ENCODE assay signal across 23 mouse cellular contexts in genomic region chr15:79757118-79757517, GRCm38 (mm10). TPM values are rescaled to one million over a fixed set of nuclear protein-coding genes. Genes with fewer than 3 reads are reported as not detected.
A peak's percentile ranks its signal among the peaks of the same experiment; 100 is the strongest.
DNase-seq lines count a peak whose midpoint lies in the region; ATAC-seq and TF ChIP-seq lines count a peak whose summit lies in the region.
"Had no signal": no experiment of that assay in that cellular context is flagged by ENCODE, and none has a peak within 500 bp of the region (broad histone marks: within the 10 kb centered on the region; RNA-seq: fewer than 3 reads in every experiment).

No protein-coding gene starts in this region.

- WGBS in heart, postnatal 0 days = 84% methylated on average over 3 of the region's 3 CpGs
- 83% methylated on average over 3 of the region's 3 CpGs for WGBS in lung, postnatal 0 days

- TF ChIP-seq POLR2A in cortical plate, adult 2 months (IDR thresholded peaks at IDR 0.05; ENCODE audit: extremely low read depth, insufficient read depth, low read length) = no peak

- no peak overlapping the region for H3K9ac ChIP-seq in heart, postnatal 0 days (replicated peaks; ENCODE audit: low read depth, low read length)
- no peak overlapping the region for H3K9ac ChIP-seq in lung, postnatal 0 days (replicated peaks; ENCODE audit: low read depth)
- H3K9ac ChIP-seq: forebrain, embryonic 15.5 days; liver, embryonic 13.5 days had no signal

- no peak overlapping the region for H3K4me3 ChIP-seq in heart, postnatal 0 days (ENCODE audit: low read depth, low read length)
- H3K4me3 ChIP-seq in lung, postnatal 0 days (ENCODE audit: low read depth, low read length) = no peak overlapping the region
- H3K4me3 ChIP-seq in cortical plate, adult 2 months (ENCODE audit: insufficient read depth, low read length) = no peak overlapping the region
- H3K4me3 ChIP-seq: forebrain, embryonic 15.5 days; heart, embryonic 10.5 days; liver, embryonic 13.5 days had no signal

- TF ChIP-seq EP300 in heart, postnatal 0 days (IDR thresholded peaks at IDR 0.05; ENCODE audit: low read depth) = no peak
- TF ChIP-seq EP300 in lung, postnatal 0 days (IDR thresholded peaks at IDR 0.05) = no peak

- ATAC-seq in heart, postnatal 0 days (ENCODE audit: insufficient read depth, low read depth) = no peak
- ATAC-seq in lung, postnatal 0 days = no peak
- peak; percentile 71 for ATAC-seq in megakaryocyte, adult 5-6 weeks (ENCODE audit: poor library complexity, severe bottlenecking)
- no peak for ATAC-seq in activated CD4-positive, CD25-positive, alpha-beta regulatory T cell, adult 4 months
- ATAC-seq: forebrain, embryonic 15.5 days; hindbrain, postnatal 0 days had no signal

- no peak for TF ChIP-seq CTCF in heart, postnatal 0 days (IDR thresholded peaks at IDR 0.05; ENCODE audit: low read depth)
- no peak for TF ChIP-seq CTCF in lung, postnatal 0 days (IDR thresholded peaks at IDR 0.05)
- no peak for TF ChIP-seq CTCF in cortical plate, adult 2 months (IDR thresholded peaks at IDR 0.05; ENCODE audit: extremely low read depth, insufficient read depth, low read length)

- H3K36me3 ChIP-seq in heart, postnatal 0 days (replicated peaks; ENCODE audit: control insufficient read depth, insufficient read depth, low read length) = peaks cover 9% of the 10 kb centered on the region
- no peaks in the 10 kb centered on the region for H3K36me3 ChIP-seq in lung, postnatal 0 days (ENCODE audit: insufficient read depth, low read length)
- H3K36me3 ChIP-seq: liver, embryonic 13.5 days had no signal

- H3K4me2 ChIP-seq in heart, postnatal 0 days (ENCODE audit: low read depth, low read length) = no peak overlapping the region
- no peak overlapping the region for H3K4me2 ChIP-seq in lung, postnatal 0 days (replicated peaks; ENCODE audit: low read depth, low read length)
- H3K4me2 ChIP-seq: forebrain, embryonic 15.5 days; liver, embryonic 13.5 days had no signal

- H3K27me3 ChIP-seq in heart, postnatal 0 days (ENCODE audit: control insufficient read depth, insufficient read depth, low read length) = no peaks in the 10 kb centered on the region
- no peaks in the 10 kb centered on the region for H3K27me3 ChIP-seq in lung, postnatal 0 days (replicated peaks; ENCODE audit: insufficient read depth, low read length)
- H3K27me3 ChIP-seq: CH12.LX; forebrain, embryonic 15.5 days; liver, embryonic 13.5 days had no signal

- H3K4me1 ChIP-seq in heart, postnatal 0 days (ENCODE audit: control insufficient read depth, insufficient read depth) = 0 out of 2 replicates have a peak, but pooled peaks cover 5% of the 10 kb centered on the region
- H3K4me1 ChIP-seq in lung, postnatal 0 days (ENCODE audit: insufficient read depth, low read depth, low read length) = 0 out of 2 replicates have a peak, but pooled peaks cover 3% of the 10 kb centered on the region
- peaks cover 28% of the 10 kb centered on the region for H3K4me1 ChIP-seq in cortical plate, adult 2 months (ENCODE audit: control insufficient read depth, insufficient read depth, low read length)

- no peak for DNase-seq in heart, postnatal 0 days (ENCODE audit: low spot score)
- no peak for DNase-seq in heart, adult 8-10 months (ENCODE audit: low spot score)
- DNase-seq in lung, postnatal 0 days (ENCODE audit: low spot score) = no peak
- no peak for DNase-seq in lung, postnatal 25 days (ENCODE audit: low spot score)
- DNase-seq in adrenal gland, adult (ENCODE audit: inconsistent age in 2 of 2, low spot score in 1 of 2) = no peak
- DNase-seq: cerebellum, adult 8-10 months; gastrocnemius, postnatal 36 days; heart, postnatal 36 days; kidney, adult 11 months; layer of hippocampus, postnatal 36 days; liver, embryonic 13.5 days; lung, postnatal 10 days; midbrain, embryonic 14.5 days; retina, postnatal 1 day; thymus, postnatal 36 days had no signal

- peak overlapping the region; percentile 71 for H3K27ac ChIP-seq in heart, postnatal 0 days (ENCODE audit: low read depth)
- peak overlapping the region; percentile 78; the same call in 1 of the 2 replicates for H3K27ac ChIP-seq in lung, postnatal 0 days (ENCODE audit: low read length)
- H3K27ac ChIP-seq in cortical plate, adult 2 months (ENCODE audit: insufficient read depth, low read length) = peak overlapping the region; percentile 55
- H3K27ac ChIP-seq: forebrain, embryonic 15.5 days; heart, embryonic 10.5 days; hindbrain, postnatal 0 days; kidney, postnatal 0 days; liver, embryonic 13.5 days had no signal

- no peaks in the 10 kb centered on the region for H3K9me3 ChIP-seq in heart, postnatal 0 days (replicated peaks; ENCODE audit: control insufficient read depth, low read length)
- H3K9me3 ChIP-seq in lung, postnatal 0 days (ENCODE audit: low read length) = no peaks in the 10 kb centered on the region
- H3K9me3 ChIP-seq: forebrain, embryonic 15.5 days; heart, embryonic 10.5 days; liver, embryonic 13.5 days had no signal

RNA-seq across cellular contexts. Expression of gene Sun2, which starts 14.8 kb away (rescaled TPM):
- 71.6 and 120 TPM in 2 replicates for total RNA-seq in heart, postnatal 0 days (2014; rRNA removed; ENCODE audit: low replicate concordance)
- 3.6 and 4.0 TPM in 2 replicates for polyA plus RNA-seq in heart, postnatal 0 days (2015; fragmentation: Nextera tagmentation; extraction: Ambion mirVana)
- total RNA-seq in heart, adult 8-10 months (2022) = 10 to 100 TPM; 83.8 to 98.3 (median 94.7) TPM
- 4.5 and 5.1 TPM in 2 replicates for polyA plus RNA-seq in lung, postnatal 0 days (2015; fragmentation: Nextera tagmentation; extraction: Ambion mirVana)
- 29.7 and 32.0 TPM in 2 replicates for polyA plus RNA-seq in cortical plate, adult 2 months (2012; rRNA removed)
- 53.6 and 54.4 TPM in 2 replicates for total RNA-seq in megakaryocyte, adult 5-6 weeks (2015)
- total RNA-seq in megakaryocyte, adult 5-6 weeks (2017) = 129 and 161 TPM in 2 replicates
- 10 to 100 TPM; 12.7 to 14.3 TPM for polyA plus RNA-seq in activated CD4-positive, CD25-positive, alpha-beta regulatory T cell, adult 4 months (2017; shearing (Covaris generic))

RNA-seq across cellular contexts. Expression of gene Dnal4, which starts 20.5 kb away (rescaled TPM):
- 25.9 and 35.5 TPM in 2 replicates for total RNA-seq in heart, postnatal 0 days (2014; rRNA removed; ENCODE audit: low replicate concordance)
- 35.5 and 38.9 TPM in 2 replicates for polyA plus RNA-seq in heart, postnatal 0 days (2015; fragmentation: Nextera tagmentation; extraction: Ambion mirVana)
- 10 to 100 TPM; 21.0 to 25.3 (median 21.7) TPM for total RNA-seq in heart, adult 8-10 months (2022)
- 49.5 and 52.4 TPM in 2 replicates for polyA plus RNA-seq in lung, postnatal 0 days (2015; fragmentation: Nextera tagmentation; extraction: Ambion mirVana)
- 71.5 and 72.4 TPM in 2 replicates for polyA plus RNA-seq in cortical plate, adult 2 months (2012; rRNA removed)
- total RNA-seq in megakaryocyte, adult 5-6 weeks (2015) = 13.9 and 14.1 TPM in 2 replicates
- total RNA-seq in megakaryocyte, adult 5-6 weeks (2017) = 9.6 and 12.3 TPM in 2 replicates
- 1 to 10 TPM; 5.3 to 6.9 TPM for polyA plus RNA-seq in activated CD4-positive, CD25-positive, alpha-beta regulatory T cell, adult 4 months (2017; shearing (Covaris generic))

RNA-seq across cellular contexts. Expression of gene Nptxr, which starts 47.4 kb away (rescaled TPM):
- total RNA-seq in heart, postnatal 0 days (2014; rRNA removed; ENCODE audit: low replicate concordance) = 10.8 and 13.7 TPM in 2 replicates
- polyA plus RNA-seq in heart, postnatal 0 days (2015; fragmentation: Nextera tagmentation; extraction: Ambion mirVana) = 0.84 and 1.00 TPM in 2 replicates
- 1 to 10 TPM; 1.3 to 2.0 (median 1.8) TPM for total RNA-seq in heart, adult 8-10 months (2022)
- 1.0 and 1.2 TPM in 2 replicates for polyA plus RNA-seq in lung, postnatal 0 days (2015; fragmentation: Nextera tagmentation; extraction: Ambion mirVana)
- 293 and 298 TPM in 2 replicates for polyA plus RNA-seq in cortical plate, adult 2 months (2012; rRNA removed)
- 0.33 and 1.3 TPM in 2 replicates for total RNA-seq in megakaryocyte, adult 5-6 weeks (2015)
- total RNA-seq in megakaryocyte, adult 5-6 weeks (2017) = 0.44 and 0.49 TPM in 2 replicates
- polyA plus RNA-seq in activated CD4-positive, CD25-positive, alpha-beta regulatory T cell, adult 4 months (2017; shearing (Covaris generic)) = under 1 TPM; 0.09 to 0.11 TPM

Comparison
In these comparisons a context has a peak if more than half of its experiments do, and no peak if none do; other contexts are left out.
1. RNA of gene Nptxr, which starts 47.4 kb away (polyA plus RNA-seq): 293 to 298 TPM in cortical plate, adult 2 months; 1.0 to 1.2 TPM in lung, postnatal 0 days, 0.84 to 1.00 TPM in heart, postnatal 0 days and 0.09 to 0.11 TPM in activated CD4-positive, CD25-positive, alpha-beta regulatory T cell, adult 4 months; every median in the first group is over 100 times any median in the second.
2. Peak in every context shown above with its lines, with median percentiles within 50 percentile points of each other: H3K27ac ChIP-seq.